ENCODE assay signal across 8 mouse cellular contexts in genomic region chr14:14632471-14632870, GRCm38 (mm10).
DNase-seq lines count a peak whose midpoint lies in the region; ATAC-seq lines count a peak whose summit lies in the region.

No protein-coding gene starts in this region.

- 0 out of 2 replicates have a peak overlapping the region, but pooled peaks have one; percentile 2 for H3K9ac ChIP-seq in embryonic facial prominence, embryonic 12.5 days
- 0 out of 2 replicates have a peak overlapping the region, but pooled peaks have one; percentile 44 for H3K9ac ChIP-seq in heart, embryonic 15.5 days
- H3K9ac ChIP-seq in limb, embryonic 13.5 days = 0 out of 2 replicates have a peak overlapping the region, but pooled peaks have one; percentile 19
- H3K9ac ChIP-seq in midbrain, embryonic 15.5 days = no peak overlapping the region

- 0 out of 2 replicates have a peak, but pooled peaks have one; percentile 74 for ATAC-seq in embryonic facial prominence, embryonic 12.5 days (ENCODE audit: insufficient number of reproducible peaks, insufficient read depth, low FRiP score, low TSS enrichment)
- ATAC-seq in heart, embryonic 15.5 days (replicated peaks; ENCODE audit: insufficient number of reproducible peaks, insufficient read depth, low FRiP score, low read depth) = no peak
- ATAC-seq in limb, embryonic 13.5 days (ENCODE audit: low FRiP score, low read depth) = peak; percentile 64
- ATAC-seq in midbrain, embryonic 15.5 days (replicated peaks) = peak; percentile 85

- no peaks in the 10 kb centered on the region for H3K36me3 ChIP-seq in embryonic facial prominence, embryonic 12.5 days
- no peaks in the 10 kb centered on the region for H3K36me3 ChIP-seq in heart, embryonic 15.5 days
- H3K36me3 ChIP-seq in limb, embryonic 13.5 days = no peaks in the 10 kb centered on the region
- H3K36me3 ChIP-seq in midbrain, embryonic 15.5 days (replicated peaks) = no peaks in the 10 kb centered on the region

- H3K9me3 ChIP-seq in embryonic facial prominence, embryonic 12.5 days = no peaks in the 10 kb centered on the region
- no peaks in the 10 kb centered on the region for H3K9me3 ChIP-seq in heart, embryonic 15.5 days (replicated peaks)
- no peaks in the 10 kb centered on the region for H3K9me3 ChIP-seq in limb, embryonic 13.5 days
- H3K9me3 ChIP-seq in midbrain, embryonic 15.5 days = no peaks in the 10 kb centered on the region

- peak; percentile 15 to 22 for DNase-seq in spleen, postnatal 10 days (ENCODE audit: low spot score in 2 of 2)
- no peak for DNase-seq in spleen, postnatal 4 days (ENCODE audit: low spot score in 2 of 2)
- peak; percentile 36 for DNase-seq in thymus, postnatal 14 days
- DNase-seq in ovary, adult 18-20 months (ENCODE audit: low spot score) = no peak

- under 1% methylated on average over 15 of the region's 15 CpGs for WGBS in embryonic facial prominence, embryonic 12.5 days
- 3% methylated on average over 15 of the region's 15 CpGs for WGBS in heart, embryonic 15.5 days
- WGBS in limb, embryonic 13.5 days = 1% methylated on average over 15 of the region's 15 CpGs
- 1% methylated on average over 15 of the region's 15 CpGs for WGBS in midbrain, embryonic 15.5 days

- H3K27me3 ChIP-seq in embryonic facial prominence, embryonic 12.5 days = no peaks in the 10 kb centered on the region
- no peaks in the 10 kb centered on the region for H3K27me3 ChIP-seq in heart, embryonic 15.5 days
- H3K27me3 ChIP-seq in limb, embryonic 13.5 days = no peaks in the 10 kb centered on the region
- peaks cover 12% of the 10 kb centered on the region; the same call in 1 of the 2 replicates for H3K27me3 ChIP-seq in midbrain, embryonic 15.5 days (replicated peaks)

- peak overlapping the region; percentile 24 for H3K4me3 ChIP-seq in embryonic facial prominence, embryonic 12.5 days
- peak overlapping the region; percentile 46 for H3K4me3 ChIP-seq in heart, embryonic 15.5 days
- H3K4me3 ChIP-seq in limb, embryonic 13.5 days = peak overlapping the region; percentile 36
- H3K4me3 ChIP-seq in midbrain, embryonic 15.5 days = peak overlapping the region; percentile 25

- H3K27ac ChIP-seq in embryonic facial prominence, embryonic 12.5 days = peak overlapping the region; percentile 1; the same call in 1 of the 2 replicates
- no peak overlapping the region for H3K27ac ChIP-seq in heart, embryonic 15.5 days
- H3K27ac ChIP-seq in limb, embryonic 13.5 days = no peak overlapping the region
- no peak overlapping the region for H3K27ac ChIP-seq in midbrain, embryonic 15.5 days

- peaks cover 19% of the 10 kb centered on the region for H3K4me1 ChIP-seq in embryonic facial prominence, embryonic 12.5 days
- peaks cover 11% of the 10 kb centered on the region; the same call in 1 of the 2 replicates for H3K4me1 ChIP-seq in heart, embryonic 15.5 days (replicated peaks)
- peaks cover 25% of the 10 kb centered on the region for H3K4me1 ChIP-seq in limb, embryonic 13.5 days
- peaks cover 14% of the 10 kb centered on the region for H3K4me1 ChIP-seq in midbrain, embryonic 15.5 days

- H3K4me2 ChIP-seq in embryonic facial prominence, embryonic 12.5 days (replicated peaks) = peak overlapping the region; percentile 63
- H3K4me2 ChIP-seq in heart, embryonic 15.5 days = peak overlapping the region; percentile 82
- H3K4me2 ChIP-seq in limb, embryonic 13.5 days (replicated peaks) = peak overlapping the region; percentile 71
- H3K4me2 ChIP-seq in midbrain, embryonic 15.5 days = peak overlapping the region; percentile 53

Comparison
In these comparisons a context has a peak if more than half of its experiments do, and no peak if none do; other contexts are left out.
1. DNase-seq: peak in spleen, postnatal 10 days (2 of 2) and thymus, postnatal 14 days (single experiment); none in spleen, postnatal 4 days (0 of 2) and ovary, adult 18-20 months (single experiment).
2. Peak in every context shown above with its lines, with median percentiles within 50 percentile points of each other: H3K4me2 ChIP-seq and H3K4me3 ChIP-seq.